Mouse (Mus musculus) MEL (cell line): Measurements from ENCODE around the gene Cavin2. TPM values are rescaled to one million over a fixed set of nuclear protein-coding genes. Genes with fewer than 3 reads are reported as not detected.

Source experiments
- DNase-seq: peaks from one replicate; pipeline ENCODE4 v3.0.0; 2011; ENCODE audit warnings: low read depth, low spot score
- H3K27ac ChIP-seq: 2 replicates; pipeline ENCODE4 v1.5.1; 2012; ENCODE audit warnings: low read depth, mild to moderate bottlenecking, control low read depth, low read length, moderate library complexity; ENCODE audit not compliant: control insufficient read depth
- H3K27me3 ChIP-seq, 2 experiments: fragments of 150-350 bp in 1 of 2; sonication (generic) in 1 of 2; 2 replicates each; pipeline ENCODE4 v1.6.1; 2012; ENCODE audit warnings: low read length in 2 of 2, mild to moderate bottlenecking in 2 of 2, improper control_type of control experiment in 1 of 2, moderate library complexity in 1 of 2; ENCODE audit not compliant: insufficient read depth in 2 of 2, control insufficient read depth in 1 of 2
- H3K36me3 ChIP-seq, 2 experiments: 2 replicates each; pipeline ENCODE4 v1.6.1; 2012 to 2014; ENCODE audit warnings: low read length in 2 of 2, improper control_type of control experiment in 1 of 2, inconsistent platforms in 1 of 2, mild to moderate bottlenecking in 1 of 2; ENCODE audit not compliant: insufficient read depth in 2 of 2, control insufficient read depth in 1 of 2
- H3K4me1 ChIP-seq, 2 experiments: fragments of 150-350 bp in 1 of 2; sonication (generic) in 1 of 2; 2 replicates each; pipeline ENCODE4 v1.6.1; 2012; ENCODE audit warnings: low read length in 2 of 2, improper control_type of control experiment in 1 of 2, mild to moderate bottlenecking in 1 of 2; ENCODE audit not compliant: insufficient read depth in 2 of 2, control insufficient read depth in 1 of 2
- H3K4me3 ChIP-seq, 2 experiments: fragments of 150-350 bp in 1 of 2; sonication (generic) in 1 of 2; 2 replicates each; pipeline ENCODE4 v1.5.1; 2012; ENCODE audit warnings: low read depth in 2 of 2, low read length in 2 of 2, mild to moderate bottlenecking in 2 of 2, moderate library complexity in 2 of 2, control low read depth in 1 of 2, improper control_type of control experiment in 1 of 2; ENCODE audit not compliant: control insufficient read depth in 1 of 2, insufficient read depth in 1 of 2
- H3K79me2 ChIP-seq: 2 replicates; pipeline ENCODE4 v1.6.1; 2012; ENCODE audit warnings: mild to moderate bottlenecking, low read length, moderate library complexity; ENCODE audit not compliant: control insufficient read depth, poor library complexity, insufficient read depth
- H3K9ac ChIP-seq: 2 replicates; pipeline ENCODE4 v1.6.1; 2012; ENCODE audit warnings: low read depth, mild to moderate bottlenecking, control low read depth, low read length, moderate library complexity; ENCODE audit not compliant: control insufficient read depth, poor library complexity, severe bottlenecking
- H3K9me3 ChIP-seq: fragments of 150-350 bp; sonication (generic); replicated peaks from 2 replicates; pipeline ENCODE4 v1.6.1; 2012; ENCODE audit warnings: mild to moderate bottlenecking, low read length, improper control_type of control experiment, moderate library complexity; ENCODE audit not compliant: insufficient read depth
- CHD1 ChIP-seq: IDR thresholded peaks from 2 replicates; pipeline ENCODE4 v1.6.1; 2012; ENCODE audit warnings: low read depth, mild to moderate bottlenecking, inconsistent platforms, low read length, improper control_type of control experiment
- CTCF ChIP-seq, 3 experiments: IDR thresholded peaks in 2 of 3; conservative IDR thresholded peaks in 1 of 3; 2 replicates each; pipeline ENCODE4 v1.5.1; 2011 to 2012; ENCODE audit warnings: low read length in 3 of 3, low read depth in 2 of 3, mild to moderate bottlenecking in 2 of 3, improper control_type of control experiment in 1 of 3, inconsistent platforms in 1 of 3, mixed read lengths in 1 of 3, moderate library complexity in 1 of 3; ENCODE audit not compliant: control insufficient read depth in 1 of 3, insufficient read depth in 1 of 3, poor library complexity in 1 of 3, severe bottlenecking in 1 of 3
- E2F4 ChIP-seq: IDR thresholded peaks from 2 replicates; pipeline ENCODE4 v1.6.1; 2011; ENCODE audit warnings: low read depth, low read length, improper control_type of control experiment, borderline replicate concordance
- ELF1 ChIP-seq: IDR thresholded peaks from 2 replicates; pipeline ENCODE4 v1.6.1; 2014; ENCODE audit warnings: low read depth, mild to moderate bottlenecking, inconsistent platforms, low read length, improper control_type of control experiment, moderate library complexity
- EP300 ChIP-seq, 2 experiments: IDR thresholded peaks; 2 replicates each; pipeline ENCODE4 v1.6.1; 2011; ENCODE audit warnings: improper control_type of control experiment in 2 of 2, low read length in 2 of 2, low read depth in 1 of 2, mild to moderate bottlenecking in 1 of 2
- ETS1 ChIP-seq: IDR thresholded peaks from 2 replicates; pipeline ENCODE4 v1.6.1; 2012; ENCODE audit warnings: low read depth, mild to moderate bottlenecking, inconsistent platforms, low read length, improper control_type of control experiment, moderate library complexity
- GATA1 ChIP-seq: IDR thresholded peaks from 2 replicates; pipeline ENCODE4 v1.6.1; 2011; ENCODE audit warnings: low read depth, low read length, improper control_type of control experiment
- JUND ChIP-seq: IDR thresholded peaks from 2 replicates; pipeline ENCODE4 v1.6.1; 2011; ENCODE audit warnings: low read depth, mild to moderate bottlenecking, improper control_type of control experiment, low read length
- KAT2A ChIP-seq: conservative IDR thresholded peaks from 2 replicates; pipeline ENCODE4 v1.6.1; 2012; ENCODE audit warnings: low read depth, low read length, improper control_type of control experiment, inconsistent platforms
- MAFK ChIP-seq: IDR thresholded peaks from 2 replicates; pipeline ENCODE4 v1.6.1; 2011; ENCODE audit warnings: low read depth, mild to moderate bottlenecking, low read length, improper control_type of control experiment, borderline replicate concordance
- MAX ChIP-seq: IDR thresholded peaks from 2 replicates; pipeline ENCODE4 v1.6.1; 2011; ENCODE audit warnings: low read length, improper control_type of control experiment
- MXI1 ChIP-seq: IDR thresholded peaks from 2 replicates; pipeline ENCODE4 v1.6.1; 2011; ENCODE audit warnings: mild to moderate bottlenecking, low read depth, low read length, improper control_type of control experiment
- MYB ChIP-seq: IDR thresholded peaks from 2 replicates; pipeline ENCODE4 v1.6.1; 2011; ENCODE audit warnings: mild to moderate bottlenecking, low read depth, low read length, improper control_type of control experiment
- NELFE ChIP-seq: IDR thresholded peaks from 2 replicates; pipeline ENCODE4 v1.6.1; 2011; ENCODE audit warnings: low read depth, low read length, improper control_type of control experiment
- NRF1 ChIP-seq: IDR thresholded peaks from 2 replicates; pipeline ENCODE4 v1.6.1; 2014; ENCODE audit warnings: low read depth, mild to moderate bottlenecking, inconsistent platforms, low read length, improper control_type of control experiment, moderate library complexity; ENCODE audit not compliant: poor library complexity, insufficient read depth, severe bottlenecking
- POLR2A ChIP-seq, 2 experiments: IDR thresholded peaks; 2 replicates each; pipeline ENCODE4 v1.6.1; 2011 to 2012; ENCODE audit warnings: low read length in 2 of 2, mild to moderate bottlenecking in 2 of 2, control low read depth in 1 of 2, improper control_type of control experiment in 1 of 2, low read depth in 1 of 2, moderate library complexity in 1 of 2; ENCODE audit not compliant: control insufficient read depth in 1 of 2, insufficient read depth in 1 of 2, poor library complexity in 1 of 2
- POLR2AphosphoS2 ChIP-seq: IDR thresholded peaks from 2 replicates; pipeline ENCODE4 v1.6.1; 2011; ENCODE audit warnings: low read length, improper control_type of control experiment
- POLR2AphosphoS5 ChIP-seq: IDR thresholded peaks from 2 replicates; pipeline ENCODE4 v1.6.1; 2012; ENCODE audit warnings: low read depth, borderline replicate concordance, mild to moderate bottlenecking, inconsistent platforms, low read length, moderate library complexity, mixed read lengths
- RAD21 ChIP-seq: IDR thresholded peaks from 2 replicates; pipeline ENCODE4 v1.6.1; 2011; ENCODE audit warnings: mild to moderate bottlenecking, low read depth, low read length, improper control_type of control experiment
- RCOR1 ChIP-seq: IDR thresholded peaks from 2 replicates; pipeline ENCODE4 v1.6.1; 2012; ENCODE audit warnings: low read depth, mild to moderate bottlenecking, inconsistent platforms, low read length, improper control_type of control experiment
- SIN3A ChIP-seq: IDR thresholded peaks from 2 replicates; pipeline ENCODE4 v1.6.1; 2012; ENCODE audit warnings: low read length, improper control_type of control experiment, inconsistent platforms
- SMC3 ChIP-seq: IDR thresholded peaks from 2 replicates; pipeline ENCODE4 v1.6.1; 2011; ENCODE audit warnings: low read depth, low read length, improper control_type of control experiment
- TBP ChIP-seq: IDR thresholded peaks from 2 replicates; pipeline ENCODE4 v1.8.0; 2011; ENCODE audit warnings: low read depth, low read length, improper control_type of control experiment
- TCF12 ChIP-seq: IDR thresholded peaks from 2 replicates; pipeline ENCODE4 v1.6.1; 2014; ENCODE audit warnings: low read depth, mild to moderate bottlenecking, inconsistent platforms, low read length, improper control_type of control experiment, moderate library complexity
- UBTF ChIP-seq: IDR thresholded peaks from 2 replicates; pipeline ENCODE4 v1.6.1; 2012; ENCODE audit warnings: low read depth, mild to moderate bottlenecking, inconsistent platforms, low read length, improper control_type of control experiment, moderate library complexity, borderline replicate concordance; ENCODE audit not compliant: insufficient read depth
- USF1 ChIP-seq: IDR thresholded peaks from 2 replicates; pipeline ENCODE4 v1.6.1; 2014; ENCODE audit warnings: low read depth, mild to moderate bottlenecking, inconsistent platforms, low read length, improper control_type of control experiment, moderate library complexity
- USF2 ChIP-seq, 2 experiments: IDR thresholded peaks; 2 replicates each; pipeline ENCODE4 v1.6.1; 2011 to 2012; ENCODE audit warnings: improper control_type of control experiment in 2 of 2, low read length in 2 of 2, borderline replicate concordance in 1 of 2, inconsistent platforms in 1 of 2, low read depth in 1 of 2, mild to moderate bottlenecking in 1 of 2; ENCODE audit not compliant: insufficient read depth in 1 of 2
- ZC3H11A ChIP-seq: IDR thresholded peaks from 2 replicates; pipeline ENCODE4 v1.6.1; 2012; ENCODE audit warnings: low read depth, mild to moderate bottlenecking, inconsistent platforms, low read length, improper control_type of control experiment
- ZMIZ1 ChIP-seq: IDR thresholded peaks from 2 replicates; pipeline ENCODE4 v1.6.1; 2012; ENCODE audit warnings: low read depth, mild to moderate bottlenecking, inconsistent platforms, low read length, improper control_type of control experiment, moderate library complexity
- ZNF384 ChIP-seq: IDR thresholded peaks from 2 replicates; pipeline ENCODE4 v1.6.1; 2012; ENCODE audit warnings: low read depth, mild to moderate bottlenecking, inconsistent platforms, low read length, improper control_type of control experiment
- polyA plus RNA-seq, 2 experiments: library from polyadenylated mRNA; stranded (reverse) in 1 of 2; unstranded in 1 of 2; fragments of >175 nt in 1 of 2; fragments of >200 nt in 1 of 2; gene quantifications; 2 replicates each; pipeline versions ENCODE4 v1.2.1 to v1.2.4; 2012; ENCODE audit warnings: low replicate concordance in 2 of 2, low read depth in 1 of 2; ENCODE audit not compliant: insufficient read length in 2 of 2, insufficient read depth in 1 of 2, missing spikeins in 1 of 2
- total RNA-seq: library from RNA; depleted of rRNA; stranded (reverse); fragments of 300-350 nt; gene quantifications from 2 replicates; pipeline ENCODE4 v1.2.3, GENCODE M21; 2012

The Cavin2 gene
- total and polyA plus RNA-seq, 3 experiments: not detected

DNA sequence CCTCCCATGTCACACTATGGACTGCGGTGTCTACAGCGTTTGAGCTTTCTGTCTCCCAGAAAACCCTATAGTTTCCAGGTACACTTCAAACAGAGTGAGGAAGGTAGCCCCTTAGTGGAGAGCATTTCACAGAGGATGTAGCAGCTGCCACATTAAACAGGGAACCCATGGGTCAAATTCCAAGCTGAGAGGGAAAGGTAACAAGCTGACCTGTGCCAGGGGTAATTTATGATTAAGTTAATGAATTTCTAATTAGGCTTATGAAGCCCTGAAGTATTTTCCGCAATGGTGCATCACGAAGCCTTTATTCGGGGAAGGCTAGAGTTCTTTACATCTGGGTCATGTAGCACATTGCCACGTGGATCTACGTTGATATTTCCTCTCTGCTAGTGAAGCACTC, 59.7 kb downstream of the Cavin2 start:
- Histone ChIP-seq H3K79me2 (no peaks in the 10 kb centered on the region), H3K9ac (no peak overlapping the region), H3K36me3 (no peaks in the 10 kb centered on the region), H3K27me3 (no peaks in the 10 kb centered on the region), H3K9me3 (no peaks in the 10 kb centered on the region), H3K4me1 (no peaks in the 10 kb centered on the region), H3K27ac (no peak overlapping the region), H3K4me3 (no peak overlapping the region)
- DNase-seq: no peak
- TF ChIP-seq JUND (no peak), MXI1 (no peak), E2F4 (no peak), MAFK (no peak), KAT2A (no peak), ZMIZ1 (no peak), MYB (no peak), POLR2AphosphoS2 (no peak), CHD1 (no peak), MAX (no peak), GATA1 (no peak), NELFE (no peak), ETS1 (no peak), TCF12 (no peak), ZC3H11A (no peak), ZNF384 (no peak), POLR2AphosphoS5 (no peak), EP300 (IDR thresholded peaks at IDR 0.05; ENCODE audit: low read depth in 1 of 2, low read length in 2 of 2) (no peak), USF2 (IDR thresholded peaks at IDR 0.05; ENCODE audit: borderline replicate concordance in 1 of 2, insufficient read depth in 1 of 2, low read depth in 1 of 2, low read length in 2 of 2) (no peak)
- TF ChIP-seq, all 39 proteins: peak for 0

DNA sequence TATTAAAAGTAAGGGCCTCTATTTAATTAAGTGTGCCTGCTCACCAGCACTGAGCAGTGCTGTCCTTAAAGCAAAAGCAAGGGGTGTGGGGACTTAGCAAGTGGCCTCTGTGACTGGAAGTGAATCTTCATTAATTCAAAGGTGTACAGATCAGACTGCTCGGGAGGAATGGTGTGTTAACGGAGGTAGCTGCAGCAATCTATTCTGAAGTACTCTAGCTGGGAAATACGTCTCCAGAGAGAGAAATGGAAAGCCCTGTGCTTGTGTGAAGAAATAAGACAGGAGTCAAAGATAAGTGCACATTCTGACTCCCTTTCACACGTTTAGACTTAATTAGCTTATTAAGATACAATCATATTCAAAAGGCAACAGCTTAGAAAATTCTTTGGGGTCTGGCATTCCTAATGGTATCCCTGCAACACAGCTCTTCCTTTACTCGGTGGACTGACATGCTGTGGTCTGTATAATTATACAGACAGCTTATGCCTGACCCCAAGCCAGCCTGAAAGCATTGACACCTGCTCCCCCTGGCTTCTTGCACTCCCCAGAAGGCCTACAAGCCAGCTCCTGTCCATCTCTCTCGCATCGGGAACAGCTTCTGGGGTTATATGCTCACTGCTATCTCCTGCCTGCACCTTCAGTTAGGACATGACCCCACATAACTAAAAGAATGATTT, 60.5 kb downstream of the Cavin2 start:
- H3K27me3 ChIP-seq: no peaks in the 10 kb centered on the region
- H3K4me3 ChIP-seq: no peak overlapping the region
- no peaks in the 10 kb centered on the region for H3K79me2 ChIP-seq
- no peaks in the 10 kb centered on the region for H3K4me1 ChIP-seq
- H3K36me3 ChIP-seq: no peaks in the 10 kb centered on the region
- H3K9ac ChIP-seq: no peak overlapping the region
- no peak overlapping the region for H3K27ac ChIP-seq
- TF ChIP-seq UBTF (no peak), SIN3A (no peak), RCOR1 (no peak), USF1 (no peak), GATA1 (no peak), RAD21 (no peak), NRF1 (no peak), TCF12 (no peak), CTCF (IDR thresholded peaks at IDR 0.05 in 2 of 3, conservative IDR thresholded peaks at IDR 0.05 in 1 of 3; ENCODE audit: control insufficient read depth in 1 of 3, insufficient read depth in 1 of 3, low read depth in 2 of 3, low read length in 3 of 3, poor library complexity in 1 of 3, severe bottlenecking in 1 of 3) (no peak), ELF1 (no peak), JUND (no peak), SMC3 (no peak), POLR2A (IDR thresholded peaks at IDR 0.05; ENCODE audit: control insufficient read depth in 1 of 2, insufficient read depth in 1 of 2, low read depth in 1 of 2, low read length in 2 of 2, poor library complexity in 1 of 2) (no peak), TBP (no peak), E2F4 (no peak)
- no peaks in the 10 kb centered on the region for H3K9me3 ChIP-seq
- no peak for DNase-seq
